Mouse (Mus musculus) forebrain, embryonic 12.5 days (tissue): ENCODE results near the gene Gm20388. TPM values are rescaled to one million over a fixed set of nuclear protein-coding genes. Genes with fewer than 3 reads are reported as not detected.

Source experiments
- ATAC-seq: fragments of 200-750 bp; cut with Nextera tagmentation; 2 replicates; pipeline ENCODE4 v1.8.0; 2017; ENCODE audit warnings: moderate TSS enrichment; ENCODE audit not compliant: low FRiP score
- H3K27ac ChIP-seq: fragments of 300-500 bp; sonication (generic); 2 replicates; pipeline ENCODE4 v1.5.1; 2016; ENCODE audit warnings: mild to moderate bottlenecking
- H3K27me3 ChIP-seq: fragments of 300-500 bp; sonication (generic); 2 replicates; pipeline ENCODE4 v1.6.1; 2016; ENCODE audit warnings: mild to moderate bottlenecking
- H3K36me3 ChIP-seq: fragments of 300-500 bp; sonication (generic); replicated peaks from 2 replicates; pipeline ENCODE4 v1.6.1; 2016; ENCODE audit warnings: mild to moderate bottlenecking
- H3K4me1 ChIP-seq: fragments of 300-500 bp; sonication (generic); 2 replicates; pipeline ENCODE4 v1.6.1; 2016
- H3K4me2 ChIP-seq: fragments of 300-500 bp; sonication (generic); 2 replicates; pipeline ENCODE4 v1.6.1; 2016; ENCODE audit warnings: mild to moderate bottlenecking, moderate library complexity
- H3K4me3 ChIP-seq: fragments of 300-500 bp; sonication (generic); replicated peaks from 2 replicates; pipeline ENCODE4 v1.5.1; 2016; ENCODE audit warnings: mild to moderate bottlenecking
- H3K9ac ChIP-seq: fragments of 300-500 bp; sonication (generic); 2 replicates; pipeline ENCODE4 v1.6.1; 2016; ENCODE audit warnings: mild to moderate bottlenecking
- H3K9me3 ChIP-seq: fragments of 300-500 bp; sonication (generic); 2 replicates; pipeline ENCODE4 v1.6.1; 2016
- WGBS: fragments of 180-500 bp; shearing (Covaris S2); methylation state at CpG from one replicate; pipeline ENCODE4 v1.1.7; 2016; 5-methylcytosine and 5-hydroxymethylcytosine counted together
- polyA plus RNA-seq: library from polyadenylated mRNA; unstranded; fragments of >200 nt; fragmentation: Nextera tagmentation; extraction: Ambion mirVana; gene quantifications from 2 replicates; pipeline ENCODE4 v1.2.1, GENCODE M21; 2016

Gene Gm20388
- polyA plus RNA-seq, 1 experiment from 2014 or later = not detected

- Histone ChIP-seq H3K27ac (no peak overlapping the region), H3K4me1 (peaks cover 28% of the 10 kb centered on the region), H3K4me2 (no peak overlapping the region), H3K27me3 (no peaks in the 10 kb centered on the region), H3K9me3 (peaks cover 6% of the 10 kb centered on the region; the same call in 1 of the 2 replicates), H3K9ac (no peak overlapping the region), H3K36me3 (peaks cover 12% of the 10 kb centered on the region), H3K4me3 (no peak overlapping the region)
- 74% methylated on average over 3 of the region's 3 CpGs for WGBS
- ATAC-seq = no peak
Measured at GRCm38 (mm10) chr8:124272792-124273191, 4362.2 kb downstream of the Gm20388 start.

- 73% methylated on average over 7 of the region's 8 CpGs for WGBS
- peaks cover 37% of the 10 kb centered on the region for H3K4me1 ChIP-seq
- ATAC-seq = no peak
- peaks cover 6% of the 10 kb centered on the region; the same call in 1 of the 2 replicates for H3K9me3 ChIP-seq
- H3K27ac ChIP-seq = no peak overlapping the region
- no peak overlapping the region for H3K4me2 ChIP-seq
- H3K36me3 ChIP-seq = peaks cover 12% of the 10 kb centered on the region; the same call in 1 of the 2 replicates
- H3K9ac ChIP-seq = no peak overlapping the region
- no peaks in the 10 kb centered on the region for H3K27me3 ChIP-seq
- H3K4me3 ChIP-seq = no peak overlapping the region
Measured at GRCm38 (mm10) chr8:124273606-124274218, 4363.1 kb downstream of the Gm20388 start.

- H3K27me3 ChIP-seq = no peaks in the 10 kb centered on the region
- peaks cover 42% of the 10 kb centered on the region for H3K4me1 ChIP-seq
- H3K4me3 ChIP-seq = no peak overlapping the region
- WGBS = 71% methylated on average over 10 of the region's 10 CpGs
- H3K27ac ChIP-seq = no peak overlapping the region
- H3K9me3 ChIP-seq = peaks cover 6% of the 10 kb centered on the region; the same call in 1 of the 2 replicates
- ATAC-seq = no peak
- H3K36me3 ChIP-seq = peaks cover 12% of the 10 kb centered on the region; the same call in 1 of the 2 replicates
- no peak overlapping the region for H3K9ac ChIP-seq
- H3K4me2 ChIP-seq = no peak overlapping the region
Measured at GRCm38 (mm10) chr8:124274441-124275120, 4363.9 kb downstream of the Gm20388 start.

DNA sequence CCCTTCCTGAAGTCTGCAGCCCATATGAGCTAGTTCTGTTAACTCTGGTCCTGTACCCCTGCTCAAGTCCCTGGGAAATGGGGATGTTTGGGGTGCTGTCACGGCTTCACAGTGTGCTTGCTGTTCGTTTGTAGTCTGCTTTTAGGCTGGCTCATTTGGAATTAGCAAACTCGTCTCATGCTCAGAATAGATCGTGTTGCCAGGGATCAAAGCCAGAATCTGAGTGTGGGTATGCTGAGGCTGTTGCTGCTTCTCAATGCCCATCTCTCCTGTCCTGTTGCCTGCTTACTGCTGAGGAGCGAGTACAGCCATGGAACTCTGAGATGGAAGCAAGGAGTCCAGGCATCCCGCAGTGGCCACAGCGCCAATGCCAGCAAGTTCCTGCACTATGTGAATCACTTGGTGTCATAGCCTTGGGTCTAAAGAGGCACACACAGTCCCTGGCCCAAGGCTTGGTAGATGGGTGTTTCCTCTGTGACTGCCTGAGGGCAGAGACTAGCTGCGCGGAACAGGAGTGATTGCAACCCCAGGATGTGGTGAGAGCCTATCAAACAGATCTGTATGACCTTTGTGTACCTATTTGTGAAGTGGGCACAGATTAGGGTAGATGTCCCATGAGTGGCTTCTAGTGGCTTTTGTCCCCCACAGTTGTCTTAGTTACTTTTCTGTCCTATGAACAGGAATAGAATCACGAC, 4364.9 kb downstream of the Gm20388 start:
- ATAC-seq = no peak
- H3K4me1 ChIP-seq = peaks cover 49% of the 10 kb centered on the region
- H3K9me3 ChIP-seq = peaks cover 6% of the 10 kb centered on the region; the same call in 1 of the 2 replicates
- H3K9ac ChIP-seq = no peak overlapping the region
- H3K27me3 ChIP-seq = no peaks in the 10 kb centered on the region
- WGBS = 92% methylated on average over 10 of the region's 10 CpGs
- H3K4me3 ChIP-seq = no peak overlapping the region
- H3K27ac ChIP-seq = no peak overlapping the region
- no peak overlapping the region for H3K4me2 ChIP-seq
- H3K36me3 ChIP-seq = peaks cover 12% of the 10 kb centered on the region; the same call in 1 of the 2 replicates

- H3K27ac ChIP-seq = peak overlapping the region; percentile 6; the same call in 1 of the 2 replicates
- no peaks in the 10 kb centered on the region for H3K27me3 ChIP-seq
- peaks cover 12% of the 10 kb centered on the region; the same call in 1 of the 2 replicates for H3K36me3 ChIP-seq
- peaks cover 76% of the 10 kb centered on the region for H3K4me1 ChIP-seq
- WGBS = 77% methylated on average over 24 of the region's 24 CpGs
- H3K4me2 ChIP-seq = no peak overlapping the region
- no peak for ATAC-seq
- H3K4me3 ChIP-seq = no peak overlapping the region
- H3K9me3 ChIP-seq = peaks cover 6% of the 10 kb centered on the region; the same call in 1 of the 2 replicates
- H3K9ac ChIP-seq = no peak overlapping the region
Measured at GRCm38 (mm10) chr8:124277951-124278910, 4367.6 kb downstream of the Gm20388 start.

DNA sequence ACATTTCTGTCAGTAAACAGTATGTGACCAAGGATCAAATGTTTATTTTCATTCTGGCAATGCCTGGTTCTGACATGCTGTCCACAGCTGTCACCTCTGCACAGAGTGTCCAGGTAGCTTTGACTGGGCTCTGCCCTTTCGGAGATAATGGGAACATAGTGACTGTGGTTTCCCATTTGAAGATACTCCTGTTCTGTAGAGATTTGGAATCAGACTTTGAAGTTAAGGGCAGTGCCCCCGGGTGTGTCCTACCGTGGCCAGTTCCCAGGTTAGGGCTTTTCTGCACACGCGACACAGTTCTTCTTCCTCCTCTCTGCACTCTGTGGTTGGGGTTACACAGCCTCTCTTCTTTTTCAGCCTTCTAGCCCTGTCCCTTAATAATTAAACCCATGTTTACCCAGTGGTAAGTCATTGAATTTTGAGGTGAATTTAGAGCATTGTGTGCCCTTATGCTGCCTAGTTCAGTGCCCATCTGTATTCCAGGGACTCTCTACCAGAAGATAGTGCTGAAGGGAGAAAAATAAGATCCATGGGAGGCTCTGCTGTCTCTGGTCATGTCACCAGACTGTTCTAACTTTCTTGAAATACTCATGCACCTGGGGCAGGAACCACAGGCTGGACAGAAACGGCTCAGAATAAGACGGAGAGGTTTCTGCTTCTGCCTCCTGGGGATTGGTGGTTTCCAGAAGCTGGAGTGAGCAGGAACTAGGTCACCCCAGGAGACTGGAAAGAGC, 4368.5 kb downstream of the Gm20388 start:
- ATAC-seq = no peak
- H3K27ac ChIP-seq = no peak overlapping the region
- no peak overlapping the region for H3K9ac ChIP-seq
- peaks cover 12% of the 10 kb centered on the region; the same call in 1 of the 2 replicates for H3K36me3 ChIP-seq
- peaks cover 78% of the 10 kb centered on the region for H3K4me1 ChIP-seq
- 90% methylated on average over 7 of the region's 7 CpGs for WGBS
- H3K4me3 ChIP-seq = no peak overlapping the region
- no peaks in the 10 kb centered on the region for H3K27me3 ChIP-seq
- no peak overlapping the region for H3K4me2 ChIP-seq
- H3K9me3 ChIP-seq = peaks cover 6% of the 10 kb centered on the region; the same call in 1 of the 2 replicates

DNA sequence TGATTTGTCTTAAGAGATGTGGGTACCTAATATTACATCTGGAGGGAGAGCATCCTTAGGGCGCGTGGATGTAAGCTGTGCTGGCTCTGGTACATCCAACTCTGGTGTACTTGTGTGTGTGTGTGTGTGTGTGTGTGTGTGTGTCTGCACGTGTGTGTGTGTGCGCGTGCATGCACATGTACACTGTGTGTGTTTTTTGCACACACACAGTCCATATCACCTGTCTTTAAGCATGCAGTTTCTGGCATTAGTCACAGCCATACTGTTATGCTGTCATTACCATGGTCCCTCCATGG, 4369.0 kb downstream of the Gm20388 start:
- H3K36me3 ChIP-seq = peaks cover 12% of the 10 kb centered on the region; the same call in 1 of the 2 replicates
- H3K4me2 ChIP-seq = no peak overlapping the region
- no peak overlapping the region for H3K9ac ChIP-seq
- H3K27me3 ChIP-seq = no peaks in the 10 kb centered on the region
- H3K9me3 ChIP-seq = peaks cover 6% of the 10 kb centered on the region; the same call in 1 of the 2 replicates
- WGBS = 91% methylated on average over 5 of the region's 5 CpGs
- H3K27ac ChIP-seq = no peak overlapping the region
- no peak for ATAC-seq
- no peak overlapping the region for H3K4me3 ChIP-seq
- peaks cover 78% of the 10 kb centered on the region for H3K4me1 ChIP-seq

DNA sequence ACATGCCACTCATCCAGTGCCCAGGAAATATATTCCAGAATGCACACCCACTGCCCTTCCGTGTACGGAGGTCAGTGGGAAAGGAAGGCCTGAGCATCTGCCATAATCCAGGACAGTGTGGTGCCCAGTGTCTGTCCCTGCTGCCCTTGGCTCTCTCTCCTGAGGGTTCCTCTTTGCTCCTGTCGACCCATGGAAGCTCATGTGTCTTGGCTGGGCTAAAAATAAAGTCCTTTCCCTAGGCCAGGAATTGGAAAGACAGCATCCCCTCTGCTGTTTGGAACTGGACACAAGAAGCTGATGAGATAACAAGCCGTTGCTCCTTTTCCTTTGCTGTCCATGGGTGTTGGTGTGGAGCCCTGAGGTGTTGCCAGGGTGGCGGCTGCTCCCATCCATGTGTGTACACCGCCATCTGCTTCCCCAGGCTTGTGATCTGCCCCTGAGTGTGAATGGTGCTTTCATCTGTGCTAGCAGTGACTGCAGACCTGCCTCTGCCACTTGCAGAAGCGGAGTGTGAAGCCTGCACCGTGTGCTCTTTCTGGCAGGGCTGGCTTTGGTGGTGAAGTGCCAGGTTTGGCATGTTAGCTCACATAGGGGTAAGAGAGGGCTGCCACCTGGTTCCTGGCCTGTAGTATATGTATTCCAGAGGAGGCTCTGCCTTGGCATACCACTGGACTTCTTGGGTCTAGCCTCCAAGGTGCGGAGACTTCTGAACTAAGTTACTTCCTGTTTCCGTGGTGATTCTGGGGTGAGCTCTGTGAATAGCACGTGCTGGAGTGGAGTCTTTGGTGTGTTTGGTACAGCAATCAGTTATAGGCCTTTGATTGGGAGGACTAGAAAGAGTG, 4371.3 kb downstream of the Gm20388 start:
- H3K4me1 ChIP-seq = peaks cover 94% of the 10 kb centered on the region
- H3K36me3 ChIP-seq = no peaks in the 10 kb centered on the region
- ATAC-seq = no peak
- no peak overlapping the region for H3K4me3 ChIP-seq
- H3K9me3 ChIP-seq = no peaks in the 10 kb centered on the region
- H3K27me3 ChIP-seq = no peaks in the 10 kb centered on the region
- H3K4me2 ChIP-seq = no peak overlapping the region
- 68% methylated on average over 11 of the region's 11 CpGs for WGBS
- H3K9ac ChIP-seq = no peak overlapping the region; the same call in 1 of the 2 replicates
- H3K27ac ChIP-seq = peak overlapping the region; percentile 62

DNA sequence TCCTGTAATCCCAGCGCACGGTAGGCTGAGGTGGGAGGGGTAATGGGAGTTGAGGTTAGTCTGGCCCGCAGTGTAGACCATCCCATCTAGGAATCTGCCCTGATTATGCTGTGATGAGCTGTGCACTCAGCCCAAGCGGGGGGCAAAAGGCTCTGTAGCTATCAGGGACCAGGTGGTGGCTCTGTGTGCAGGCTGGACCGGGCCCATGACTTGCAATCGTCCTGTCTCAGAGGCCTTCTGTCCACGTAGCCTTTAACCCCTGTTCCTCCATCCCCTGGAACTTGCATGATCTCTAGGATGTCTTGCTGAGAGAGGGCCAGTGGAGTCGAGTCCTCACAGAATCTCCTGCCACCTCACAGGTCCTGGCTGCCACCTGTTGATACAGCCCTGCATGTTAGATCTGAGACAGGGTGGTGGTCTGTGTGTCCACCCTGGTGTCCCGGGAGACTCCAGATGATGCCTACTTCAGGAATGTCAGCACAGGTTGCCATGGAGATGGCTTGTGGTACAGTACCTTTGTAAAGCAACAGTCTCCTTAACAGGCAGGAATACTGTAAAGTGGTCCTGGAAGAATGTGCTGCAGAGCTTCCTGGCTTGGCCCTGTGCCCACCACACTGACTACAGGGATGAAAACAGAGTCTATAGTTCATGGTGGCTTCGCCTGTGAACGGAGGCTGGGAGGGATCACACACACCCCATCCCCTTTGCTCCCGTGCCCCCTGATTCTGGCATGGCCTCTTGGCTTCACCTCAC, 4372.4 kb downstream of the Gm20388 start:
- Histone ChIP-seq H3K27ac (peak overlapping the region; percentile 96), H3K4me3 (no peak overlapping the region), H3K4me1 (peaks cover 93% of the 10 kb centered on the region), H3K27me3 (no peaks in the 10 kb centered on the region), H3K9ac (no peak overlapping the region; the same call in 1 of the 2 replicates), H3K36me3 (no peaks in the 10 kb centered on the region), H3K4me2 (peak overlapping the region; percentile 30; the same call in 1 of the 2 replicates), H3K9me3 (no peaks in the 10 kb centered on the region)
- 63% methylated on average over 12 of the region's 12 CpGs for WGBS
- no peak for ATAC-seq
